Mouse (Mus musculus) c-Kit-positive CD71-negative TER-119-negative erythroid progenitor cells, embryonic 14.5 days (primary cell): Measurements from ENCODE around the gene Il11.

ENCODE experiments used
- DNase-seq: peaks from one replicate; pipeline ENCODE4 v3.0.0-alpha.2; 2013; ENCODE audit warnings: low read depth

Gene Il11

GRCm38 (mm10) chr7:4742482-4742819 lies 40.2 kb downstream of the Il11 start:
- DNase-seq: no peak

- DNase-seq: no peak
Measured at GRCm38 (mm10) chr7:4741672-4742481, 40.8 kb downstream of the Il11 start.

- DNase-seq: no peak
Measured at GRCm38 (mm10) chr7:4741151-4741550, 41.5 kb downstream of the Il11 start.

- no peak for DNase-seq
Measured at GRCm38 (mm10) chr7:4740309-4740727, 42.3 kb downstream of the Il11 start.

- peak; percentile 99 for DNase-seq
Measured at GRCm38 (mm10) chr7:4739544-4740275, 42.9 kb downstream of the Il11 start, which contains the start of gene Kmt5c. TSS of gene Kmt5c (plus strand) at chr7:4740115.

GRCm38 (mm10) chr7:4739041-4739543 lies 43.6 kb downstream of the Il11 start:
- no peak for DNase-seq

- no peak for DNase-seq
Measured at GRCm38 (mm10) chr7:4732968-4733392, 49.7 kb downstream of the Il11 start.

GRCm38 (mm10) chr7:4731090-4731489 lies 51.6 kb downstream of the Il11 start:
- no peak for DNase-seq

GRCm38 (mm10) chr7:4725169-4725568 lies 57.5 kb downstream of the Il11 start, which contains the start of gene Tmem150b:
TSS of gene Tmem150b (minus strand) at chr7:4725249.
- no peak for DNase-seq

- DNase-seq: no peak
Measured at GRCm38 (mm10) chr7:4724359-4724758, 58.3 kb downstream of the Il11 start.

GRCm38 (mm10) chr7:4723508-4723907 lies 59.2 kb downstream of the Il11 start:
- no peak for DNase-seq
